8 mouse cellular contexts compared by ENCODE assay signal in genomic region chr17:70989991-70990390, GRCm38 (mm10). TPM values are rescaled to one million over a fixed set of nuclear protein-coding genes. Genes with fewer than 3 reads are reported as not detected.
DNase-seq lines count a peak whose midpoint lies in the region; ATAC-seq and TF ChIP-seq lines count a peak whose summit lies in the region.

No protein-coding gene starts in this region.

- H3K27ac ChIP-seq in intestine, embryonic 14.5 days (ENCODE audit: low read depth): peak overlapping the region; percentile 95
- H3K27ac ChIP-seq in stomach, embryonic 14.5 days (ENCODE audit: low read length): peak overlapping the region; percentile 94

- H3K4me2 ChIP-seq in intestine, embryonic 14.5 days (ENCODE audit: low read length): peak overlapping the region; percentile 69
- H3K4me2 ChIP-seq in stomach, embryonic 14.5 days (replicated peaks; ENCODE audit: low read depth, low read length): peak overlapping the region; percentile 67

- peaks cover 83% of the 10 kb centered on the region for H3K36me3 ChIP-seq in C2C12 (ENCODE audit: control insufficient read depth, insufficient read depth)
- peaks cover 41% of the 10 kb centered on the region for H3K36me3 ChIP-seq in intestine, embryonic 14.5 days (ENCODE audit: control insufficient read depth, insufficient read depth, low read length)
- peaks cover 15% of the 10 kb centered on the region; the same call in 1 of the 2 replicates for H3K36me3 ChIP-seq in stomach, embryonic 14.5 days (ENCODE audit: control insufficient read depth, insufficient read depth, low read length)

- peaks cover 44% of the 10 kb centered on the region for H3K4me1 ChIP-seq in intestine, embryonic 14.5 days (replicated peaks; ENCODE audit: control insufficient read depth, insufficient read depth, low read length)
- peaks cover 24% of the 10 kb centered on the region for H3K4me1 ChIP-seq in stomach, embryonic 14.5 days (ENCODE audit: control insufficient read depth, insufficient read depth, low read length)

- 2% methylated on average over 24 of the region's 24 CpGs for WGBS in intestine, embryonic 14.5 days
- 2% methylated on average over 24 of the region's 24 CpGs for WGBS in stomach, embryonic 14.5 days

- H3ac ChIP-seq in C2C12 (ENCODE audit: control insufficient read depth, insufficient read length, low read depth): peak overlapping the region; percentile 71

- H3K79me2 ChIP-seq in C2C12 (ENCODE audit: control insufficient read depth, insufficient read depth): peaks cover 94% of the 10 kb centered on the region

- DNase-seq in gastrocnemius, postnatal 14 days: peak; percentile 34
- DNase-seq in gastrocnemius, adult 18-20 months (ENCODE audit: low spot score): no peak
- DNase-seq in embryo, embryonic 11 days: peak; percentile 56
- DNase-seq in intestine, embryonic 14.5 days (ENCODE audit: low spot score): no peak
- peak; percentile 48 for DNase-seq in lung, postnatal 25 days (ENCODE audit: low spot score)
- DNase-seq in adrenal gland, adult (ENCODE audit: inconsistent age in 2 of 2, low spot score in 1 of 2): no peak

- no peaks in the 10 kb centered on the region for H3K9me3 ChIP-seq in intestine, embryonic 14.5 days (ENCODE audit: control insufficient read depth, low read length)
- H3K9me3 ChIP-seq in stomach, embryonic 14.5 days (ENCODE audit: control insufficient read depth, low read depth, low read length): no peaks in the 10 kb centered on the region

- H3K27me3 ChIP-seq in C2C12 (ENCODE audit: control insufficient read depth, insufficient read depth, insufficient read length): no peaks in the 10 kb centered on the region
- H3K27me3 ChIP-seq in intestine, embryonic 14.5 days (replicated peaks; ENCODE audit: control insufficient read depth, insufficient read depth, low read length): no peaks in the 10 kb centered on the region
- H3K27me3 ChIP-seq in stomach, embryonic 14.5 days (ENCODE audit: control insufficient read depth, insufficient read depth, low read length): no peaks in the 10 kb centered on the region

- peak overlapping the region; percentile 40 for H3K4me3 ChIP-seq in C2C12 (ENCODE audit: insufficient read depth, poor library complexity, severe bottlenecking)
- H3K4me3 ChIP-seq in intestine, embryonic 14.5 days (ENCODE audit: low read depth, low read length): peak overlapping the region; percentile 87
- peak overlapping the region; percentile 96 for H3K4me3 ChIP-seq in stomach, embryonic 14.5 days (ENCODE audit: low read depth, low read length)

- intact Hi-C loops in gastrocnemius, postnatal 14 days (cut with DNase I; ENCODE audit: low total_unique reads): no loop called here

- H3K9ac ChIP-seq in intestine, embryonic 14.5 days (ENCODE audit: low read length): peak overlapping the region; percentile 75
- peak overlapping the region; percentile 84 for H3K9ac ChIP-seq in stomach, embryonic 14.5 days (replicated peaks; ENCODE audit: low read depth, low read length)

- peaks cover 63% of the 10 kb centered on the region for H3K79me3 ChIP-seq in C2C12 (ENCODE audit: low read depth)

- no peak for TF ChIP-seq CTCF in C2C12 (IDR thresholded peaks at IDR 0.05; ENCODE audit: control insufficient read depth, insufficient read depth, insufficient read length)

- ATAC-seq in intestine, embryonic 14.5 days (replicated peaks; ENCODE audit: low FRiP score, low TSS enrichment, low read depth): peak; percentile 45
- ATAC-seq in stomach, embryonic 14.5 days (ENCODE audit: insufficient number of reproducible peaks, insufficient read depth, low FRiP score, low read depth): peak; percentile 62

TF ChIP-seq in C2C12, 6 proteins besides CTCF, POLR2A, EP300 and RAD21:
- TF ChIP-seq CEBPB (IDR thresholded peaks at IDR 0.05; ENCODE audit: low read depth) (no peak), MAX (IDR thresholded peaks at IDR 0.05) (no peak), USF1 (IDR thresholded peaks at IDR 0.05; ENCODE audit: low read depth) (no peak), MYOD1 (IDR thresholded peaks at IDR 0.05; ENCODE audit: control insufficient read depth, insufficient read length, low read depth) (no peak)
TF ChIP-seq in C2C12: peak in this region for 0.

RNA-seq across cellular contexts. Expression of gene Myom1, which starts 12.4 kb away (rescaled TPM):
- total RNA-seq in gastrocnemius, postnatal 14 days (2021): 1,000 to 10,000 TPM; 1,017 to 1,171 TPM
- 1,000 to 10,000 TPM; 1,275 to 1,360 TPM for total RNA-seq in gastrocnemius, adult 18-20 months (2021)
- 0.35 TPM for polyA plus RNA-seq in C2C12 (2012; fragmentation: generic; extraction: Trizol)
- polyA plus RNA-seq in intestine, embryonic 14.5 days (2014; fragmentation: Nextera tagmentation; extraction: Ambion mirVana): 18.5 and 20.1 TPM in 2 replicates
- 16.6 and 20.0 TPM in 2 replicates for polyA plus RNA-seq in stomach, embryonic 14.5 days (2014; fragmentation: Nextera tagmentation; extraction: Ambion mirVana)

RNA-seq across cellular contexts. Expression of gene Myl12a, which starts 12.7 kb away (rescaled TPM):
- total RNA-seq in gastrocnemius, postnatal 14 days (2021): 100 to 1,000 TPM; 490 to 594 TPM
- total RNA-seq in gastrocnemius, adult 18-20 months (2021): 100 to 1,000 TPM; 404 to 553 TPM
- 770 TPM for polyA plus RNA-seq in C2C12 (2012; fragmentation: generic; extraction: Trizol)
- polyA plus RNA-seq in intestine, embryonic 14.5 days (2014; fragmentation: Nextera tagmentation; extraction: Ambion mirVana): 536 and 581 TPM in 2 replicates
- polyA plus RNA-seq in stomach, embryonic 14.5 days (2014; fragmentation: Nextera tagmentation; extraction: Ambion mirVana): 569 and 588 TPM in 2 replicates

Comparison
In these comparisons a context has a peak if more than half of its experiments do, and no peak if none do; other contexts are left out.
1. DNase-seq: peak in gastrocnemius, postnatal 14 days (single experiment), embryo, embryonic 11 days (single experiment) and lung, postnatal 25 days (single experiment); none in gastrocnemius, adult 18-20 months (single experiment), intestine, embryonic 14.5 days (single experiment) and adrenal gland, adult (0 of 2).
2. H3K4me3 ChIP-seq: peak in every context shown above with its lines; median percentile 96 in stomach, embryonic 14.5 days; 87 in intestine, embryonic 14.5 days; 40 in C2C12.
3. RNA of gene Myom1, which starts 12.4 kb away (polyA plus RNA-seq): 16.6 to 20.0 TPM in stomach, embryonic 14.5 days and 18.5 to 20.1 TPM in intestine, embryonic 14.5 days; 0.35 TPM in C2C12 (single experiment); every median in the first group is over 10 times any median in the second.